Mouse (Mus musculus): ENCODE measurements around the gene Tead1. TPM values are rescaled to one million over a fixed set of nuclear protein-coding genes. Genes with fewer than 3 reads are reported as not detected.

Tead1 gene
- polyA plus RNA-seq, 1 experiment from 2014 or later: 1.5 TPM

DNA sequence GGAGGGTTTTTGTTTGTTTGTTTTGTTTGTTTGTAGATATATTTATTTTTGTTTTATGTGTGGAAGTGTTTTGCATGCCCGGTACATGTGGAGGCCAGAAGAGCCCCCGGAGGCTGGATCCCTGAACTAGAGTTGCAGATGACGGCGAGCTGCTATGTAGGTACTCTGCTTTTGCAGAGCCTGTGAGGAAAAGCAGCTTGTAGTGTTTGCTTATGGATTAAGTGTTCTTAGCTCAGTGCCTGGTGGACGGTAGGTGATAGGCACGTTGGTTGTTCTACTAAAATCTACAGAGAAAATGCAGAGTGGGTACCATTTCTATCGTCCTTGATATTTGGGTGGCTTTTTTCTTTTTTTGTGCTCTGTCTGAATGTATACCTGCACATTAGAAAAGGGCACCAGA, 192.6 kb downstream of the Tead1 start:
- no peak for ATAC-seq (ENCODE audit: low read depth)
- H3K4me1 ChIP-seq (ENCODE audit: control insufficient read depth, low read depth, low read length): no peaks in the 10 kb centered on the region
- no peak overlapping the region for H3K4me3 ChIP-seq (ENCODE audit: low read depth, low read length)
- H3K27me3 ChIP-seq (ENCODE audit: control insufficient read depth, insufficient read depth, low read depth, low read length): no peaks in the 10 kb centered on the region
- H3K9ac ChIP-seq (ENCODE audit: low read depth, low read length): no peak overlapping the region
- no peak overlapping the region for H3K4me2 ChIP-seq (ENCODE audit: low read depth, low read length)
- WGBS (ENCODE audit: insufficient replicate concordance): 62% methylated on average over 7 of the region's 7 CpGs
- no peak overlapping the region for H3K27ac ChIP-seq (ENCODE audit: low read length)
- H3K36me3 ChIP-seq (ENCODE audit: control insufficient read depth, insufficient read depth): no peaks in the 10 kb centered on the region
- H3K9me3 ChIP-seq (replicated peaks; ENCODE audit: control insufficient read depth, low read length): no peaks in the 10 kb centered on the region

DNA sequence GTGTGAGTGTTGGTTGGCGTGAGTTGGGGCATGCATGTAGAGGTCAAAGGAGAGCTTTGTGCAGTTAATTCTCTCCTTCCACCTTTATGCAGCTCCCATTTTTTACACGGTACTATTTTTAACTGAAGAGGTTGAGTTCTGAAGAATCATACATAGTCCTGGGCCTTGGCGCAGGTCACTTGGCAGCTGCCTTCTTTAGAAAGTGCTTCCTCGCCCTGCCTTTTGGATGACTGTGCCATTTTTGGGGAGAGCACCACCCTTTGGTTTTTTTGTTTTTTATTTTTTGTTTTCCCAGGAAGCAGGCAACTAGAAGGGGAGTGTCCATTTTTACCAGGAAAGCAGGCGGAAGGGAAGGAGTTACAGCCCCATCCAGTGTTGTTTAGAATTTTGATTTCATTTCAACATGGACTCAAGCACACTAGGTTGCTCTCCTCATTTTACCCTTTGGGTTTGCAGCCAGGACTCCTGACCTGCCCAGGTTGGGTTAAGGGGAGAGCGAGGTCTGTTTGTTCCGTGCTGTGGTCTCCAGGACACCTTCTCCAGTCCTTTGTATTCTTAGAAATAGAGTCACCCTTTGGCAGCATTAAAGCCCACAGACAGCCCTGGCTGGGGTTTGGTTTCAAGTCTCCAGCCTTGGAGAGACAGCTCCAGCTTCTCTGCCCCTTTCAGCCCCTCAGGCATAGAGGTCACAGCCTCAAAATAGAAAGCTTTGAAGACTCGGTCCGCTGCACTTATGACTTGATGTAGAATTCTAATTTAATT, 193.5 kb downstream of the Tead1 start:
- 67% methylated on average over 9 of the region's 9 CpGs for WGBS (ENCODE audit: insufficient replicate concordance)
- ATAC-seq (ENCODE audit: low read depth): no peak

DNA sequence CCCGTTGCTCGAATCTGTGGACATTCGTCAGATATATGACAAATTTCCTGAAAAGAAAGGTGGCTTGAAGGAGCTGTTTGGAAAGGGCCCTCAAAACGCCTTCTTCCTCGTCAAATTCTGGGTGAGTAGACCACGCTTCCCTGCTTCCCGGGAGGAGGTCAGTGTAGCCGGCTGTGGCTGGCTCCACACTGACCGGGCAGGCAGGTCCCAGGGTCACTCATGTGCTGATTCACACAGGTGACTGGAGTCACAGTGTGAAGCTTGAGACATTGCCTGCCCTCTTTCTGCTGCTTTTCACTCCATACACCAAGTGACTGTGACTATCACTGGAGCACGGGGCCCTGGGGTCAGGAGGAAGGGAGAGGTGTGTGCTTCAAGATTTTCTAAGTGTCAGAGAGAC, 197.0 kb downstream of the Tead1 start:
- H3K4me2 ChIP-seq (ENCODE audit: low read depth, low read length): no peak overlapping the region
- H3K27ac ChIP-seq (ENCODE audit: low read length): no peak overlapping the region
- no peak overlapping the region for H3K9ac ChIP-seq (ENCODE audit: low read depth, low read length)
- no peaks in the 10 kb centered on the region for H3K27me3 ChIP-seq (ENCODE audit: control insufficient read depth, insufficient read depth, low read depth, low read length)
- H3K9me3 ChIP-seq (replicated peaks; ENCODE audit: control insufficient read depth, low read length): no peaks in the 10 kb centered on the region
- ATAC-seq (ENCODE audit: low read depth): no peak
- WGBS (ENCODE audit: insufficient replicate concordance): 63% methylated on average over 10 of the region's 10 CpGs
- no peaks in the 10 kb centered on the region for H3K4me1 ChIP-seq (ENCODE audit: control insufficient read depth, low read depth, low read length)
- no peak overlapping the region for H3K4me3 ChIP-seq (ENCODE audit: low read depth, low read length)
- no peaks in the 10 kb centered on the region for H3K36me3 ChIP-seq (ENCODE audit: control insufficient read depth, insufficient read depth)

More for the DNA sequence above, 193.5 kb downstream of the Tead1 start:
- Histone ChIP-seq H3K9me3 (replicated peaks; ENCODE audit: control insufficient read depth, low read length) (no peaks in the 10 kb centered on the region), H3K9ac (ENCODE audit: low read depth, low read length) (no peak overlapping the region), H3K4me2 (ENCODE audit: low read depth, low read length) (no peak overlapping the region), H3K27ac (ENCODE audit: low read length) (no peak overlapping the region), H3K4me3 (ENCODE audit: low read depth, low read length) (no peak overlapping the region), H3K4me1 (ENCODE audit: control insufficient read depth, low read depth, low read length) (no peaks in the 10 kb centered on the region), H3K27me3 (ENCODE audit: control insufficient read depth, insufficient read depth, low read depth, low read length) (no peaks in the 10 kb centered on the region), H3K36me3 (ENCODE audit: control insufficient read depth, insufficient read depth) (no peaks in the 10 kb centered on the region)

DNA sequence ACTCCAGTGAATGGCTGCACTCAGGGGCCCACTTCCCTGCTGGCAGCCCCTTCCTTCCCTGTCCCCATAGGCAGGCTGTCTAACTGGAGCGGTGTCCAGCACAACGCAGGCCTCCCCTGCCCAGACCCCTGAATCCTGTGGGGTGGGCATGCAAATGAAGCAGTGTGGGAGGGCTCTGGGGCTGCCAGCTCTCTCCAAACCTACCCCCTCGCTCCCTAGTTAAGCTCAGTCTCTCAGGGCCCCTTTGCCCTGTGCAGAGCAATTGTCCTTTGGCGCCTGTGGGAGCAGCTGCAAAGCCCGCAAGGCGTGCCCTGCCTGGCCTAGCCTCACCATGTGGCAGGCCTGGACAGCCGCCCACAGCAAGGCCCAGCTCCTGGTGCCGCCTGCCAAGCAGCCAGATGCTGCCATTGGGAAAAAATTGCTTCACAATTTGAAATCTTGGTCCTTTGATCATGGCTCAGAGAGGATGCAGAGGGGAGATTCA, 204.7 kb downstream of the Tead1 start:
- H3K27me3 ChIP-seq (ENCODE audit: control insufficient read depth, insufficient read depth, low read depth, low read length): no peaks in the 10 kb centered on the region
- no peak overlapping the region for H3K9ac ChIP-seq (ENCODE audit: low read depth, low read length)
- H3K27ac ChIP-seq (ENCODE audit: low read length): no peak overlapping the region
- 53% methylated on average over 8 of the region's 8 CpGs for WGBS (ENCODE audit: insufficient replicate concordance)
- H3K4me2 ChIP-seq (ENCODE audit: low read depth, low read length): no peak overlapping the region
- no peaks in the 10 kb centered on the region for H3K4me1 ChIP-seq (ENCODE audit: control insufficient read depth, low read depth, low read length)
- ATAC-seq (ENCODE audit: low read depth): no peak
- H3K36me3 ChIP-seq (ENCODE audit: control insufficient read depth, insufficient read depth): no peaks in the 10 kb centered on the region
- H3K9me3 ChIP-seq (replicated peaks; ENCODE audit: control insufficient read depth, low read length): no peaks in the 10 kb centered on the region
- H3K4me3 ChIP-seq (ENCODE audit: low read depth, low read length): no peak overlapping the region

DNA sequence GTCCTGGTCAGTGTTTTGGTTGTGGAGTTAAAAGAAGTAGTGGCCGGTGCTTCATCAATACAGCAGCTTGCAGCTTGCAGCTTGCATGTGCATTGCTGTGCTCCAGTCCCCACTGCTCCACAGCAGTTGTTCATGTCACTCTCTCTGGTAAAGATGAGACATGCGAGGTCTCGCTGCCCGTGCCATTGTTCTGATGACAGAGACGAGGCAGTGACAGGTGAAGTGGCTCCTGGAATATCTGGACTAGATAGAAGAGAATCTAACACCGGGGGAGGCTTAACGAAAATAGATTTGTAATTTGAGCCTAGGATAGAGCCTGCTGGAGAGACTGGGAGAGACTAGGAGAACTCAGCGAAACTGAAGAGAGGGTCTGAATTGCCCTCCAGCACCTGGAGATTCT, 206.4 kb downstream of the Tead1 start:
- no peaks in the 10 kb centered on the region for H3K27me3 ChIP-seq (ENCODE audit: control insufficient read depth, insufficient read depth, low read depth, low read length)
- H3K9me3 ChIP-seq (replicated peaks; ENCODE audit: control insufficient read depth, low read length): no peaks in the 10 kb centered on the region
- H3K4me2 ChIP-seq (ENCODE audit: low read depth, low read length): no peak overlapping the region
- H3K36me3 ChIP-seq (ENCODE audit: control insufficient read depth, insufficient read depth): no peaks in the 10 kb centered on the region
- no peak overlapping the region for H3K9ac ChIP-seq (ENCODE audit: low read depth, low read length)
- WGBS (ENCODE audit: insufficient replicate concordance): 57% methylated on average over 8 of the region's 8 CpGs
- H3K27ac ChIP-seq (ENCODE audit: low read length): no peak overlapping the region
- no peaks in the 10 kb centered on the region for H3K4me1 ChIP-seq (ENCODE audit: control insufficient read depth, low read depth, low read length)
- ATAC-seq (ENCODE audit: low read depth): no peak
- H3K4me3 ChIP-seq (ENCODE audit: low read depth, low read length): no peak overlapping the region

DNA sequence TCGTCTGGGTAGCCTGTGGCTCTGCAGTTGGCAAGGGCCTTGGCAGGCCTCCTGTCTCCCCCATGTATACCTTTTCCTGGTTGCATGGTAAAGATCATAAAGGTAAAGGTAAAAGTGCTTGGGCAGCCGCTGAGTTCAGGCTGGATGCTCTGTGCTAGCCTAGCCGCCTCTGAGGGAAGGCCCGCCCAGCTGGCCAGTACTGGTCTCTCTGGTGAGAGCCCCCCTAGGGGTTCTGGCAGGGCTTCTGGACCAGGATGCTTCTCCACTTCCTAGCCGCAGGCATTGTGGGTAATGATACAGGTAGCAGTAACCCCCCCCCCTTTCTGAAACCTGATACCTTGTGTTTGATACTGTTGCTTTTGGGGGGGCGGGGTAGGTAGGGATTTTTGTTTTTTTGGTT, 212.8 kb downstream of the Tead1 start:
- Histone ChIP-seq H3K9ac (ENCODE audit: low read depth, low read length) (no peak overlapping the region), H3K4me2 (ENCODE audit: low read depth, low read length) (no peak overlapping the region), H3K27me3 (ENCODE audit: control insufficient read depth, insufficient read depth, low read depth, low read length) (no peaks in the 10 kb centered on the region), H3K36me3 (ENCODE audit: control insufficient read depth, insufficient read depth) (no peaks in the 10 kb centered on the region), H3K27ac (ENCODE audit: low read length) (no peak overlapping the region), H3K4me3 (ENCODE audit: low read depth, low read length) (no peak overlapping the region), H3K4me1 (ENCODE audit: control insufficient read depth, low read depth, low read length) (no peaks in the 10 kb centered on the region), H3K9me3 (replicated peaks; ENCODE audit: control insufficient read depth, low read length) (no peaks in the 10 kb centered on the region)
- WGBS (ENCODE audit: insufficient replicate concordance): 66% methylated on average over 6 of the region's 6 CpGs
- no peak for ATAC-seq (ENCODE audit: low read depth)

DNA sequence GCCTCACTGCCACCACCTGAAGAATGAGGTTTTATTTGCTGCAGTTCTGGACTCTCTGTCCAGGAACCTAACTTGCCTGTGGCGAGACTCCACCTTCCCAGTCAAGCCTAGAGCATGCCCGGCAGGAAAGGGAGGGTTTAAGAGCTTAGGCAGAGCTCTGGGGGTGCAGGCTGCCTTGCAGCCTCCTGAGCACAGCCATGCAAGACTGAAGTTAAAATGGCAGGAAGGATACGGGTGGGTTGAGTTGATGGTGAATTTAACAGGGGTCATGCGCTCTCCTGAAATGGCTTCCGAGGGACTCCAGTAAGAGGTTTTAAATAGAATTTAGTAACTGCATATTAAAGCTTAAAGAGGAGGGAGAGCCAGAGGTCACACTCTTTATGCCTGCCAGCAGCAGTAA, 213.5 kb downstream of the Tead1 start:
- H3K9ac ChIP-seq (ENCODE audit: low read depth, low read length): no peak overlapping the region
- WGBS (ENCODE audit: insufficient replicate concordance): 61% methylated on average over 5 of the region's 5 CpGs
- ATAC-seq (ENCODE audit: low read depth): no peak
- no peaks in the 10 kb centered on the region for H3K27me3 ChIP-seq (ENCODE audit: control insufficient read depth, insufficient read depth, low read depth, low read length)
- H3K4me3 ChIP-seq (ENCODE audit: low read depth, low read length): no peak overlapping the region
- H3K27ac ChIP-seq (ENCODE audit: low read length): no peak overlapping the region
- H3K9me3 ChIP-seq (replicated peaks; ENCODE audit: control insufficient read depth, low read length): no peaks in the 10 kb centered on the region
- no peak overlapping the region for H3K4me2 ChIP-seq (ENCODE audit: low read depth, low read length)
- no peaks in the 10 kb centered on the region for H3K4me1 ChIP-seq (ENCODE audit: control insufficient read depth, low read depth, low read length)
- no peaks in the 10 kb centered on the region for H3K36me3 ChIP-seq (ENCODE audit: control insufficient read depth, insufficient read depth)

DNA sequence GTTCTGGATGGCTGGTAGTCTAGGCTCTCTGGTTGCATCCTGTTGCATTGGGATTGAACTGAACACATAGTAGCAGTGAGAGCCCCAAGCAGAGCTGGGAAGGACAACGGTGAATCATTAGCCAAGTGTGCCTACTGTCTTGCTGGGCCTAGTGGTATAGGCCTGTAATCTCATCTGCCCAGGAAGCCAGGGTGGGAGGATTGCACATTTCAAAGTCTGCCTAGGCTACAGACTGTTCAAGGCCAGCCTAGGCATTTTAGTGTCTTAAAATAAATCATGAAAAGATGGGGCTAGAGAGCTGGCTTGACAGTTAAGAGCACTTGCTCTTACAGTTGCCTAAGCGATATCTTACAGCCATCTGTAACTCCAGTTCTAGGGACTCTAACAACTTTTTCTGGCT, 217.2 kb downstream of the Tead1 start:
- WGBS (ENCODE audit: insufficient replicate concordance): 71% methylated on average over 2 of the region's 2 CpGs
- no peak for ATAC-seq (ENCODE audit: low read depth)
- H3K9ac ChIP-seq (ENCODE audit: low read depth, low read length): no peak overlapping the region

DNA sequence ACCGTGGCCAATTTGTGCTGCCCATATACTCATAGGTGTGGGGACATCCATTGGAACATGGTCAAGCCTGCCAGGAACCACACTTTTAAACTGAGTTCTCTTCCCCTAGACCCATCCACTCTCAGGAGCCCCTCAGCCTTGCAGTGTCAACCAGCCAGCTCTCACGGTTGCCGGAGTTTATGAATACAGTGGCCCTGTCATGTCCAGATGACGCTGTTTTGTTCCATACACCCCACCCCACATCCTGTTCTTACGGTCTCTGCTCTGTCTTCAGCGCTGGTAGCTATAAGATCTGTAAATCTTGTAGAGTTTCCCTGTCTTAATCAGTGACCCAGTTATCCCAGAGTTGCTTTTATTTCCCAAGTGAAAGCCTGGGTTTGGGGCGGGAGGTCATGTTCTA, 222.6 kb downstream of the Tead1 start:
- 71% methylated on average over 7 of the region's 7 CpGs for WGBS (ENCODE audit: insufficient replicate concordance)
- Histone ChIP-seq H3K4me3 (ENCODE audit: low read depth, low read length) (no peak overlapping the region), H3K9me3 (replicated peaks; ENCODE audit: control insufficient read depth, low read length) (no peaks in the 10 kb centered on the region), H3K36me3 (ENCODE audit: control insufficient read depth, insufficient read depth) (no peaks in the 10 kb centered on the region), H3K4me1 (ENCODE audit: control insufficient read depth, low read depth, low read length) (no peaks in the 10 kb centered on the region), H3K27me3 (ENCODE audit: control insufficient read depth, insufficient read depth, low read depth, low read length) (no peaks in the 10 kb centered on the region), H3K9ac (ENCODE audit: low read depth, low read length) (no peak overlapping the region), H3K4me2 (ENCODE audit: low read depth, low read length) (no peak overlapping the region), H3K27ac (ENCODE audit: low read length) (no peak overlapping the region)
- ATAC-seq (ENCODE audit: low read depth): no peak

More for the DNA sequence above, 217.2 kb downstream of the Tead1 start:
- no peak overlapping the region for H3K27ac ChIP-seq (ENCODE audit: low read length)
- H3K4me2 ChIP-seq (ENCODE audit: low read depth, low read length): no peak overlapping the region
- H3K9me3 ChIP-seq (replicated peaks; ENCODE audit: control insufficient read depth, low read length): no peaks in the 10 kb centered on the region
- no peak overlapping the region for H3K4me3 ChIP-seq (ENCODE audit: low read depth, low read length)
- no peaks in the 10 kb centered on the region for H3K4me1 ChIP-seq (ENCODE audit: control insufficient read depth, low read depth, low read length)
- H3K27me3 ChIP-seq (ENCODE audit: control insufficient read depth, insufficient read depth, low read depth, low read length): no peaks in the 10 kb centered on the region
- no peaks in the 10 kb centered on the region for H3K36me3 ChIP-seq (ENCODE audit: control insufficient read depth, insufficient read depth)
